Mouse (Mus musculus) retina, postnatal 1 day (tissue): ENCODE measurements around the gene Mavs.
A peak's percentile ranks its signal among the peaks of the same experiment; 100 is the strongest.

Experiments used
- DNase-seq: peaks from one replicate; pipeline ENCODE4 v3.0.0-alpha.2; 2012

Gene Mavs

DNA sequence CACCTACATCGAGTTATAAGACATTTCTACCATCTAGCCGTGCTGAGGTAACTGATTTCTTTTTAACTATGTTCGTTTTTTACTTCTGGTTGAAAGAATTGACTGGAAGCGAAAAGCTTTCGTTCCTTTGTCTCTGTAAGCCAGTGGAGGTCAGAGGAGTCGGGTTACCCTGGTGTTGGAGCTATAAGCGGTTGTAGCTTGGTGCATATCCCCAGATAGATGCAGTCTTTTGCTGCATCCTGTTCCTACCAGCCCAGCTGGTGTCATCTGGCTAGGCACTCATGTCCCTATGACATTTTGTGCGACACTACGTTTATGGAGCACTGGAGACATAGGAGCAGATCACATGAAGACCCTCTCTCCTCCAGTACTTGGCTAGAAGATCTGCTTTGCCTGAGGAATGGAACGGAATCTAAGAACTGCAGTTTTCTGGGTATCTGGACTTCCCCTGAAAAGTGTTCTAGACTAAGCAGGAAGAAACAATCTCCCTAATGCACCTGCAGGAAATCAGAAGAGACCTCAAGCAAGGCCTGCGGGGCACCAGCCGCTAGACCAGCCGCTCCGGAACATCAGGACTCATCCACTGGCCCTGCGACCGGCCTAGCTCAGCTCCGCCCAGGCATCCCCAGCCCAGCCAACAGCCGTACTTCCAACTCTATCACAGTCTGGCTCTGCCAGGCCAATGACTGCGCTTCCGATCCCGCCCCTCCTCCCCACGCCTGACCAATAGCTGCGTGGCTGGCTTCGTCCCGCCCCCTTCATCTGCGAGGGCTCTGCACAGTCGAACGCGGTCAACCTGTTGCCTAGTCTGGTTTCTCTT lies at the start of gene Mavs:
Gene Mavs, plus strand, starts transcription at position 757 of the 820 bp plus-strand sequence.
- DNase-seq, result peak; percentile 97

DNA sequence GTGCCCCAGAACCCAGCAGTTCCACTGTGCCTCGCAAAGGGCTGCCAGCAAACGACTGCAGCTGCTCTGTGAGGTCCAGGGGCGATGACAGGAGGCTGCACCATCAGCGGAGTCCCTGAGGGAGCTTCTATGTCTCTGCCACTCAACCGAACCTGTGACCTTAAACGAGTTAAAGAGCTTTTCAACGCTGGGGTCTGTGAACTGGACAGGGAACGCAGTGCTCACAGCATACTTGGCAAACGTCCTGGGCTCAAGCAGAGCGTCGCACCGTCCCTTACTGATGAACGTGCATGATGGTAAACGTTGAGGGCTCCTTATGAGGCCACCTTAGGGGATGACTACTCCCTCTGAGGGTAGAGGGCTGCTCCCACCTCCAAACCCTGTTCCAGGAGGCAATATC lies 47.5 kb upstream of the Mavs start:
- no peak for DNase-seq

DNA sequence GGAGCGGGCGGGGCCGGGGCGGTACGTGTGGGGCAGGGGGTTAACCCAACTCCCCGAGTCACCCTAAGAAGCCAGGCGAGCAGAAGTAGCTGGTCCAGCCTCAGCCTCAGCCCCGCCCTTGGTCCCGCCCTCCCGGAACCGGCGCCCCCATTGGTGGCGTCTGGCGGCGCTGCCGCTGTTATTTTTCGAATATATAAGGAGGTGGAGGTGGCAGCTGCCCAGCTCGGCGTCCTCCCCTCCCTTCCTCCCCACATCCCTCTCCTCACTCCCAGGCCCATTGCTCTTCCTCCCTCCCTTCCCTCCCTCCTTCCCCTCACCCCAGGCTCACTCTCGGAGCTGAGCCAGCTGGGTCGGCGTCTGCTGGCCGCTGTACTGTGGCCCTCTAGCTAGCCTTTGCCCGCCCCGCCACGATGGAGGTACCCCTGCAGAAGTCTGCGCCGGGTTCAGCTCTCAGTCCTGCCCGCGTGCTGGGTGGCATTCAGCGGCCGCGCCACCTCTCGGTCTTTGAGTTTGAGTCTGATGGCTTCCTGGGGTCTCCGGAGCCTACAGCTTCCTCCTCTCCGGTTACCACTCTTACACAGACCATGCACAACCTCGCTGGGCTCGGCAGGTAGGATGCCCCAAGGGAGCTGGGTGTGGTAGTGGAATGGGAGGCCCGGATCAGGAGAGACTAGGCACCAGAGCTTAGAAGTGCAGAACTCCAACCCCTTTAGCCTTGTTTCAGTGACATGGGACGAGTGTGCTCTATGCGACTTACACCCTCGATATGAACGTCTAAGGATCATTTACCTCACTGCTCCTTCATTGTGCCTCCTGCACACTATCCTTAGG lies 46.9 kb upstream of the Mavs start, which contains the start of the genes Cdc25b and Spef1:
Gene Cdc25b, plus strand, starts transcription at position 179 of the 831 bp plus-strand sequence.
Gene Spef1, minus strand, starts transcription at position 512 of the 831 bp plus-strand sequence.
- DNase-seq, result peak; percentile 93

DNA sequence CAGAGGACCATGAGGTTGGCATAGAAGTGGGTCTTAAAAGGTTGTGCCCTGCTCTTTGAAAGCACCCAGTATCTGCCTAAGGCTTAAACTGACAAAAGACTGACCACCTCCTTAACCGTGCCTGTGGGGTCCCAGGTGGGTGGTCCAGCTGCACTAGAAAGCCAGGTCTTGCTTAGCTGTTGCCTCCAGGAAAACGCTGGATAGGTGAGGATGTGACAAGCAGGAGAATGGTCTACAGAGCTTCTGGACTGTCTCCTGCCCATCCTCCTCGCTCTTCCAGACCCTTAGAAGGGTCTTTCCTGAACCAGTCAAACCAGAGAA lies 46.3 kb upstream of the Mavs start:
- DNase-seq, result no peak

DNA sequence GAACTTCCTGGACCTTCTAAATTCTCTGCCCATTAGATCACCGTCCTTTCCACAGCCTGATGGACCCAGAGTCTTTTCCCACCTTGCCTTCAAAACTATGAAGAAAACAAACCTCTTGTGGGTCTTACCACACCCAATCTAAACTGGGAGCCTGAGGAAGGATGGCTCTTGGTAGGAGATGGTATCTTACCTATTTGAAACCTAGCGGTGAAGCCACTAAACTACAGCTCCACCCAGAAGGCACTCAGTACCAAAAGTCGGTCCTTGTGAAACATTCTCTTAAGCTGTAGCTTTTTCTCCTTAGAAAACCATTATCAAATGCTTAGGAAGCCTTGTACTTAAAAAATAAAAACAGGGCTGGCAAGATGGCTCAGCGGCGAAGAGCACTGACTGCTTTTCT lies 45.6 kb upstream of the Mavs start:
- DNase-seq, result no peak

DNA sequence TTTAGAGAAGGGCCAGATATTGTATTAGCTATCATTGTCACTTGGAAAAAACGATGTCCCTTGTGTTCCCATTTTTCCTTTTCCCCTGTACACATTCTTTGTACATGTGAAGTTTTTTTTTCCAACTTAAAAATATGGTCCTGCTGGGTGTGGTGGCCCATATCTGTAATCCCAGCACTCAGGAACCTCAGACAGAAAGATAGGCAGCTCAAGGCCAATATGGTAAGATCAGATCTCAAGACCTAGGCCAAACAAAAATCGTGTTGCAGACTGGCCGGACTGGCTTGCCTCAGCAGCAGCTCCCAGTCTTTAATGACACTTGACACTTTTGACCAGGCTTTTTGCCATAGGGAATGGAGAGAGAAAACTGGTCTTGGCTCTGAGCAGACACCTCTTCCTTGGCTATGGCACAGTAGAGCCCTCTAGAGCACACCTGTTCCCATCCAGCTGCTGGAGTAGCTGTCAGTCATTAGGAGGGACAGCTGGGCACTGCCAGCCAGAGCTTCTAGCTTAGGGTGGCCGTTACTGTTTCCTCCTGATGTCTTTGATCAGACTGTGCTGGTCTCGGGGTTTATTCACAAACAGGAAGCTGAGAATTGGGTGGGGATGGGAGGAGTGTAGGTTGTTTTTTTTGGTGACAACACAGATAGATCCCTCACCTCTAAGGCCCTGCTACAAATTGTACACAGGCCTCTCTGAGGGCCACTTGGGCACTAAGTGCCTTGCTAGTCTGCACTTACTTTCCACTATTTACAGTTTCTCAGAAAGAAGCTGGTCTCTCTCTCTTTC lies 44.1 kb upstream of the Mavs start:
- DNase-seq, result peak; percentile 26

DNA sequence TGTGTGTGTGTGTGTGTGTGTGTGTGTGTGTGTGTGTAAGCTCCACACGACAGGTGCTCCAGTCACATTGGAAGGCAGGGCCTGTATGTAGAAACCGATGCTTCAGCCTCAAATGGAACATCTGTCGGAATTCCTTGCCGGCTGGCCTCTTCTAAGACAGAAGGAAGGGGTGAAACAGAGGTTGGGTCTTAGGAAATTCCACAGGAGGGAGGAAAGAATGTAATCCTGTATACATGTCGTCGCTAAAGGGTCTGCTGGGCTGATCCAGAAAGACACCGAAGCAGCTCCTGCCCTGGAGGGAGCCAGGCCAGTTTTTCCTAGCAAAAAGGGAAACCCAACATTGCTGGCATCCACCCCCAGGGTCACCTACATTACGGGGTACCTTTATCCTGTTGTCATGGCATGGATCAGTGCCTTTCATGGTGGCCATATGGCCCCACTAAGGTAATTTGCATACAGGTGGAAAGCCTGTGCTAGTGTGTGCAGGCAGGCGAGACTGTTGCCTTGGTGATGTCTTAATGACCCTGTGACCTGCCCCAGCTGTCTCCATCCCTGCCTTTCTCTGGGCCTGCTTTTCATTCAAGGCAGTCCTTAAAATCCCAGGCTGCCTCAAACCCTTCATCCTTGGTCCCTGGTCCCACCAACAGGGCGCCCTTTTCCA lies 43.4 kb upstream of the Mavs start:
- peak; percentile 88 for DNase-seq

DNA sequence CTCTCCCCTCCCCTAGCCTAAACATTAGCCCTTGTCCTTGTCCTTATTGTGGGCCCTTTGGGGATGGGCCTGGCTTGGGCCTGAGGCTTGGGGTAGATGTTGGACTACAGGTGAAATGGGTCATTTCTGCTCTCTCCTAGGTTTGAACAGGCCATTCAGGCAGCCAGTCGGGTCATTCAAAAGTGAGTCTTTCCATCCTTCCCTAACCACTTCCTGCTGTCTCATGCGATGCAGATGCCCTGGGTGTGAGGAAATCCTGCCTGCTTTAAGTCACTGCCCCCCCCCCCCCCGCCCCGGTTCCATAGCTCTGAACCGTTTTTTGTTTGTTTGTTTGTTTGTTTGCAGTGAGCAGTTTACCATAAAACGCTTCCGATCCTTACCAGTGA lies 42.9 kb upstream of the Mavs start:
- DNase-seq, result no peak

DNA sequence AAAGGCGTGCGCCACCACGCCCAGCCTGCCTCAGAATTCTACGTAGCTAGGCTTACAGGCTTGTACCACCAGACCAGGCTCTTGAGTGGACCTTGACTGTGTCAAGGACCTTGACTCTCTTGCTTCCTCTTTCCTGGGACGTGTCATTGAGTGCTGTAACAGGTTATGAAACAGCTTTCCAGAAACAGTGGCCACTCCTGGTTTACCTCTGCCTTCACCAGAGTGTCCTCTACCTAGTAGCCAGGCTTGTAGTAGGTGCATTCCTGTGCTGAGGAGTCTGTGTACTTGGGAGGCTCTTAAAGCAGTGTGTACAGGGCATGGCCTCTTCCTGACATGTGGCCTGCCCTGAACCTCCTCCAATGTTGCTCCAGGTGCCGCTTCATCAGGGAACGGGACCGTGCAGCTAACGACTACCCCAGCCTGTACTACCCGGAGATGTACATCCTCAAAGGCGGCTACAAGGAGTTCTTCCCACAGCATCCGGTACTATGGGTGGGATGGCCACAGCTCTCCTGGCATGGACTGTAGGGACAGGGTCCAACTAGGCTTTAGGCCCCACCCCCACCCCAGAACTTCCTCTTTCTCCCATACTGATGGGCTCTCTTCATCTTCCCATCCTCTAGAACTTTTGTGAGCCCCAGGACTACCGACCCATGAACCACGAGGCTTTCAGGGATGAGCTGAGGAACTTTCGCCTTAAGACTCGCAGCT lies 37.1 kb upstream of the Mavs start:
- no peak for DNase-seq

DNA sequence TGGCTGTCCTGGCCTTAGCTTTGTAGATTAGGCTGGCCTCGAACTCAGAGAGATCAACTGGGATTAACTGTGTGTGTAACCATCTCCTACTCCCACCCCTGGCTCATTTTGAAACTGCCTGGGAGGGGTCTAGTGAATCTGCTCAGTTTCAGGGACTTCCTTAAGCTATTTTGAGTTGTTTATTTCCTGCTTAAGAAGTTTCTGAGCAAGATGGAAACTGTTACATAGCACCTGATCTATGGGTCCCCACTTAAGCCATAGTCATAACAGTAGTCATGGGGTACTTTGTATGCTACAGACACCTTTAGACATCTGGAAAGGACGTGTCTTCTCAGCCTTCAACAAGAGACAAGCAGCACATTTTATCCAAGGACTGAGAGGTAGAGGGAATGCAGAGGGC lies 33.2 kb upstream of the Mavs start:
- DNase-seq, result no peak

DNA sequence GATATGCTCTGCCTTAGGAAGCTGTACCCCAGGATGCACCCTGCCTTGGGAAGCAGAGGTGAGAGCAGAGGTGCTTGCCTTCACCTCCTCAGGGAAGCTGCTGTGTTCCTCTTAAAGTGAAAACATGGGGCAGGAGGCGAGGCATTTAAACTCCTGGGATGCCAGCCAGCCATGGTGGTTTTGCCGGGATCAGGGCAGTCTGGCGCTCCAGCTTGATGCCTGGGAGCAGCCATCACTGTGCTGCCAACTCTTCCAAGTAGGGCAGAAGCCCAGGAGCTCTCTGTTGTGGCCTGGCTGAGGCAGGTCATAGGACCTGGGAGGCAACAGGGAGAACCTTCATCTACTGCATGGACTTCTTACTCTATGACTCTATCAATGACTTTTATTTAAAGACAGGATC lies 32.6 kb upstream of the Mavs start:
- DNase-seq, result no peak

DNA sequence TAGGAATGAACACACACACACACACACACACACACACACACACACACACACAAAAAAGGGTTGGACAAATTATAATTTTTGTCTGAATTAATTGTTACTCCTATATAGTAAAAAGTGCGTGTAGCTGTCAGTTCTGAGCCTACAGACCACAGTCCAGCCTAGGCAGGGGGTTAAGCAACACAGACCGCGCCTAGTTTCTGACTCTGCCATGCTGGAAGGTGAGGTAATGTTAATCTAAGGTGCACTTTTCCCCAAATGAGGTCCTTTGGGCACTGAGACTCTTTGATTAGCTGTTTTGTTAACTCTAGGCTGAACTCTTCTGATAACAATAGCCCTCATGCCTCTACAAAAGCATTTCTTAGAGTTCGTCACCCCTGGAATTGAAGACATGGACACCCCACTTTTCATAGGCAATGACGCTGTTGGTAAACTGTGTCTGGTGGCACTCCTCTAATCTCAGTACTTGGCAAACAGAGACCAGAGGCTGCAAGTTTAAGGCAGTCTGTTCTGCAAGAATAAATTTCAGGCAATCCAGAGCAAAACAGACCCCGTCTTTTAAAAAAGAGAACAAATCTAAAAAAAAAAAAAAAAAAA lies 29.9 kb upstream of the Mavs start:
- DNase-seq, result no peak

DNA sequence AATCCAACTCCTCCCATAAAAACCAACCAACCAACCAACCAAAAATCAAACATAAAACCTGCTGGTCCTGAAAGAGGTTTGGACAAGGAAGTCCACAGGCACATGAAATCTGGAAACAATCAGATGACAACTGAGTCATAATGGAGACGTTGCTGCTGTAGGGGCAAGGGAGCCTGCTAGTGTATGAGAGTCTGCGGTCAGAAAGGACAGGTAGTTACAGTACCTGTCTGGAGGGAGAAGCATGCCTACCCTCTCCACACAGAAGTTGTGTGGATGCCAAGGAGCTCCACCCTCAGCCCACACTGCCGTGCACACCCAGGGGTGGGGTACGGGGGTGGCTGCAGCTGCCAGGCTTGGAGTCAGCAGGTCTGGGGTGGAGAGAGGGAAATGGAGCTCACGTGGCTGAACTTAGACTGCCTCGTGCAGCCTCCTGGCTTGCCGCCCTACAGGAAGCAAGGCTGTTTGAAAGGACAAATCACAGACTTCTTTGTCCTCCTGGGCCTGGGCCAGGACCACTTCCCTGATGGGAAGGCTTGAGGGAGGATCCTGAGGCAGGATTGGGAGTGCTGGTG lies 29.4 kb upstream of the Mavs start:
- peak; percentile 26 for DNase-seq

DNA sequence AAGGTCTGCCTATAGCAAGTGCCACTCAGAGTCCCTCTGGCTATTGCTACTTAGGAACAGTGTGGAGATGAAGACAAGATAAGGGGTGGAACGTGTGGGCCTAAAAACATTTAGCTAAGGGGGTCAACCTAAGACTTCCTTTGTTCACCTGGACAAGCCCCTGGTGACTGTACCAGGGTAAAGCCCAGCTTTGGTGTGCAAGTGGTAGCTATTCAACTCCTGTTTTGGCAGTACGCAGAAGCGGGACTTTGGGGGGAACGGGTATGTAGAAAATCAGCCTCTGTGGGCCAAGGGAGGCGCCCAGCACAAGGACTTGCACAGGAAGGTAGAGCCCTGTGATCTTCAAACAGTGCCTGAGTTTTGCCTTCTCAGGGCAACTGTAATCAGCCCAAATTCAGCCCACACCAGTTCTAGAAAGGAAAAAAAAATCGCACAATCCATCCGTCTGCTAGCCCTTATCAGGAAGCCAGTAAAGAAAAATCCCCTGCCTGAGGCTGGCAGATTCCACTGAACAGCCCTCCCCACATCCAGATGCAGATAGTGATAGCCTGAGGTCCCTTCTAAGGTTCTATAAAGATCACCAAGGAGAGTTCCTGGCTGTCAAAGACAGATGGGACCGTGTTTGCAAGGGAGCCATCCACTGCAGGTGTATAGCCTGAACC lies 28.2 kb upstream of the Mavs start:
- DNase-seq, result no peak

DNA sequence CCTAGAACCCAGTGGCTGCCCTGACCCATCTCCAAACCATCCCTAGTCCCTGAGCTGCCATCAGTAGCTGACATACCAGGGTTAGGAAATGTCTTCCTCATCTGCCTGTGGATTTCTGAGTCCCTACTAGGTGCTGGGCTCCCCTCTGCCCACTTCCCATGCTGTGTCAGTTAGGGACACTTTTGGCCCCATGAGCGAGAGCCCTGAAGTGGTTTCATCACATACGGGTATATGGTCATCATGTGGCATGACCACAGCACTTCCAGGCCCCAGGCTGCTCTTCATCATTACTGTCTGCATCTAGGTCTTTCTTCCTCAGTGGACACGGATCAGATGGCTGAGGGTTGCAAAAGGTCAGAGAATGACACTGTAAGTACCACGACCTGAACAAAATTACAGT lies 27.1 kb upstream of the Mavs start, which contains the start of gene Ap5s1:
Gene Ap5s1, plus strand, starts transcription at position 301 of the 400 bp plus-strand sequence.
- DNase-seq, result no peak

DNA sequence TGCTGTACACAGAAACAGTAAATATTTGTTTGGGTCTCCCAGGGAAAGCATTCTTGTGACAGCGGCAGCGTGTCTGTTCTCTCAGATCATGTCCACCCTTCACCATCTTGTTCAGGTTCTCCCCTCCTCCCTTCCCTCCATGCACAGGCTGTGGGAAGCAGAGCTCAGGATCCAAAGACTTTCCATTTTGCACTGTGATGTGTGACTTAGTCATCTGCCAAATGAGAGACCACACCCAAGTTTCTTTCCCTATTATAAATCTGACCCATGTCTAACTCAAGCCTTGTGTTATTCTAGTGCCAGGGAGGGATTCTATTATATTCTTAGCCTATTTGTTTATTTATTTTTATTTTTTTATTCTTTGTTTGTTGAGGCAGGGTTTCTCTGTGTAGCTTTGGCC lies 25.5 kb upstream of the Mavs start:
- no peak for DNase-seq

DNA sequence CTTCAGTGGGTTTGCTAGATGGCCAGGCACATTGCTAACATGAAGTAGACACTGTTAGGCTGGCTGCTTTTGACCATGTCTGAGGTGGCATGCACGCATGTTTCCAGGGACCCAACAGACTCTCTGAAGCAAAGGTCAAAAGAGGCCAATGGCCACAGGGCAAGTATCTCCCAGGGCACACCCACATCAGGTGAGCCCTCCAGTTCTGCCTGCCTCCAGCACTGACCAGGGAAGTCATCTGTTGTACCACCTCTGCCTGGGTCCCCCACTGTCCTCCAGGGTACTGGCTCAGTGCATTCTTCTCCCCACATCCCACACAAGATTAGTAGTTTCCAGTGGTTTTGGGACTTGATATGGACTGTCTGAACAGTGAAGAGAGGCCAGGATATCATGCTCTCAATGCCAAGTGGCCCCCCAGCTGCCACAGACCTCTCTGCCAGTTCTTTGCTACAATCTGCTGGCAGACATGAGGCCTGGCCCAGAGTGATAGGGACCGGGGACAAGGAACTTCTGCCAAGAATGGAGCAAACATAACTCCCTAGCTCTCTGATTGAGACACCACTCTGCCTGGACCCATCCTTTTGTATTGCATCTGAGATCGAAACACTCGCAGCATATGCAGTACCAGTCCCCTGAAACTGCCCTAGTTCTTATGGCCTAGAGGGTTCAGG lies 24.6 kb upstream of the Mavs start:
- DNase-seq, result no peak

DNA sequence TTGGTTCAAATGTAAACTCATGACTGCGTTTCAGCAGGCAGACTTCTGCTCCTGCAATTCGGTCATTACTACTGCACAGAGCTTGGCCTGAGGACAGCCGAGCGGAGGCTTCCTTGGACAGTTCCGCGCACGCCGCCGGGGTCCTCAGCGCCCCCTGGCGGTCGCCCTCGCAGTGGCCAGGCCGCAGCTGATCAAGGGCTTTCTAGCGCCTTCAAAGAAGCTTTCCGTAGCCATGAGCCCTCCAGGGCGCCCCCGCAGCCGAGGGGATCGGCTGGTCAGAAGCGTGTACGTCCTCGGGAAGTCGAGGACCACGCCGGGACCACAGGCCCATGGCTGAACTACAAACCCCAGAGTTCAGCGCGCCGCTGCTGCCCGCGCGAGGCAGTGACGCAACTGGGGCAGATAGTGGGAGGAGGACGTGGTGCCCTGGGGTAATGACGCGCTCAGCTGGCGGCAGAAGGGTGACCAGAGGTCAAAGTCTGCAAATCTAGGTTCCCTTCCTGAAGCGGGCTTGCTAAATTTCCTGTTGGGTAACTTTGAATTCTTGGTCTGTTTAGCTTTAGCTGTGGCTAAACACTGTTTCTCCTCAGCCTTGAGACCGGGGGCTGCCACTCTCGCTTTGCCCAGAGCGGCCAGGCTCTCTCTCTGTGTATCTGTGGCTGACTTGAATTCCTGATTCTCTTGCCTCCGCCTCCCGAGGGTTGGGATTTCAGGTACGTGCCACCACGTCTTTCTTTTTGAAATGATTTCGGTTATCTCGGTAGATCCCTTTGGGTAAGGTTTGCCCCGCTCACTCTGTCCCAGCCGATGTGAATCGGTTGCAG lies 23.7 kb upstream of the Mavs start:
- DNase-seq, result peak; percentile 97

DNA sequence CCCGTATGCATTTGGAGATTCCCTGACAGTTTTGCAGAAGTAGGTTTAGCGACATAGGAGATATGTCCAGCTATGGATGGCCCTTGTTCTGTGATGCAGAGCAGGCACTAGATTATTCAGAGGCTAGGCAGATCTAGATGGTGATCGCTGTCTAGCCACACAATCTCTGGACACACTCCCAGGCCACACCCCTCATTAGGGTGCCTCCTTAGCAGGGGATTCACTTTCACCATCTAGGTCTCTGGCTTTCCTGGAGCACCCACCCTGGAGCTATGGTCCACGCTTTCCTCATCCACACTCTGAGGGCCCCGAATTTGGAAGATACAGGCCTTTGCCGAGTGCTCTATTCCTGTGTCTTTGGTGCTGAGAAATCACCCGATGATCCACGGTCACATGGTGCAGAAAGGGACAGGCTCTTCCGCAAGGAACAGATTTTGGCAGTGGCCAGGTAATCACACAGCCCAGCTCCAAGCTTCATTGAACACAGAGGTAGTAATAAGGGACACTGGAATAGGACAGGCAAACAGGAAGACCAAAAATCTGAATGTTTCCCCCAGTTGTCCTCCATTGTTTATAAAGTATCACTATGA lies 22.7 kb upstream of the Mavs start:
- peak; percentile 22 for DNase-seq
